Mouse (Mus musculus): ENCODE results near the gene Ubtd2.

Gene Ubtd2

GRCm38 (mm10) chr11:32518770-32519169 lies 63.6 kb downstream of the Ubtd2 start:
- no peak for DNase-seq (ENCODE audit: low read depth, low spot score)

- DNase-seq (ENCODE audit: low read depth, low spot score): no peak
Observed at GRCm38 (mm10) chr11:32519354-32519753, 64.2 kb downstream of the Ubtd2 start.

- DNase-seq (ENCODE audit: low read depth, low spot score): no peak
Observed at GRCm38 (mm10) chr11:32521246-32521645, 66.1 kb downstream of the Ubtd2 start.

- DNase-seq (ENCODE audit: low read depth, low spot score): no peak
Observed at GRCm38 (mm10) chr11:32524122-32524920, 69.2 kb downstream of the Ubtd2 start.

- no peak for DNase-seq (ENCODE audit: low read depth, low spot score)
Observed at GRCm38 (mm10) chr11:32527006-32527405, 71.8 kb downstream of the Ubtd2 start.

- DNase-seq (ENCODE audit: low read depth, low spot score): no peak
Observed at GRCm38 (mm10) chr11:32530151-32530550, 75.0 kb downstream of the Ubtd2 start.

GRCm38 (mm10) chr11:32531871-32532764 lies 76.9 kb downstream of the Ubtd2 start, which contains the start of gene Efcab9:
Gene Efcab9, minus strand, starts transcription at chr11:32532081.
- DNase-seq (ENCODE audit: low read depth, low spot score): no peak

GRCm38 (mm10) chr11:32532765-32533481 lies 77.8 kb downstream of the Ubtd2 start, which contains the start of gene Stk10:
Gene Stk10, plus strand, starts transcription at chr11:32533305.
- peak; percentile 81 for DNase-seq (ENCODE audit: low read depth, low spot score)

- DNase-seq (ENCODE audit: low read depth, low spot score): no peak
Observed at GRCm38 (mm10) chr11:32533482-32534261, 78.5 kb downstream of the Ubtd2 start.

- DNase-seq (ENCODE audit: low read depth, low spot score): no peak
Observed at GRCm38 (mm10) chr11:32534453-32535075, 79.4 kb downstream of the Ubtd2 start.

GRCm38 (mm10) chr11:32535646-32536045 lies 80.5 kb downstream of the Ubtd2 start:
- no peak for DNase-seq (ENCODE audit: low read depth, low spot score)

GRCm38 (mm10) chr11:32536954-32537353 lies 81.8 kb downstream of the Ubtd2 start:
- no peak for DNase-seq (ENCODE audit: low read depth, low spot score)

- DNase-seq (ENCODE audit: low read depth, low spot score): no peak
Observed at GRCm38 (mm10) chr11:32538435-32538834, 83.3 kb downstream of the Ubtd2 start.

- no peak for DNase-seq (ENCODE audit: low read depth, low spot score)
Observed at GRCm38 (mm10) chr11:32538846-32539245, 83.7 kb downstream of the Ubtd2 start.

- no peak for DNase-seq (ENCODE audit: low read depth, low spot score)
Observed at GRCm38 (mm10) chr11:32539717-32540116, 84.5 kb downstream of the Ubtd2 start.

GRCm38 (mm10) chr11:32540463-32540862 lies 85.3 kb downstream of the Ubtd2 start:
- no peak for DNase-seq (ENCODE audit: low read depth, low spot score)

- DNase-seq (ENCODE audit: low read depth, low spot score): no peak
Observed at GRCm38 (mm10) chr11:32542181-32542580, 87.0 kb downstream of the Ubtd2 start.

GRCm38 (mm10) chr11:32542687-32543411 lies 87.7 kb downstream of the Ubtd2 start:
- DNase-seq (ENCODE audit: low read depth, low spot score): no peak

GRCm38 (mm10) chr11:32544041-32544440 lies 88.9 kb downstream of the Ubtd2 start:
- no peak for DNase-seq (ENCODE audit: low read depth, low spot score)

- no peak for DNase-seq (ENCODE audit: low read depth, low spot score)
Observed at GRCm38 (mm10) chr11:32544497-32544896, 89.3 kb downstream of the Ubtd2 start.

Measured in WW6 (cell line).